Mouse (Mus musculus) limb, embryonic 14.5 days (tissue): ENCODE data around the gene Zfp771. TPM values are rescaled to one million over a fixed set of nuclear protein-coding genes. Genes with fewer than 3 reads are reported as not detected.

Experiments used
- ATAC-seq: fragments of 200-750 bp; cut with Nextera tagmentation; 2 replicates; pipeline ENCODE4 v1.8.0; 2017; ENCODE audit warnings: low read depth, moderate number of reproducible peaks, moderate TSS enrichment; ENCODE audit not compliant: low FRiP score
- DNase-seq: peaks from one replicate; pipeline ENCODE4 v3.0.0-alpha.2; 2015; ENCODE audit warnings: low spot score
- H3K27ac ChIP-seq: fragments of 300-500 bp; sonication (generic); replicated peaks from 2 replicates; pipeline ENCODE4 v1.5.1; 2014; ENCODE audit warnings: low read depth, mild to moderate bottlenecking, low read length, moderate library complexity, mixed read lengths
- H3K27me3 ChIP-seq: fragments of 300-500 bp; sonication (generic); 2 replicates; pipeline ENCODE4 v1.6.1; 2014; ENCODE audit warnings: low read length, mixed read lengths; ENCODE audit not compliant: control insufficient read depth, insufficient read depth
- H3K36me3 ChIP-seq: fragments of 300-500 bp; sonication (generic); 2 replicates; pipeline ENCODE4 v1.6.1; 2014; ENCODE audit warnings: mild to moderate bottlenecking, low read length, moderate library complexity, mixed read lengths; ENCODE audit not compliant: control insufficient read depth, insufficient read depth
- H3K4me1 ChIP-seq: fragments of 300-500 bp; sonication (generic); 2 replicates; pipeline ENCODE4 v1.6.1; 2014; ENCODE audit warnings: antibody characterized with exemption, low read length, mixed read lengths; ENCODE audit not compliant: control insufficient read depth, insufficient read depth
- H3K4me2 ChIP-seq: fragments of 300-500 bp; sonication (generic); replicated peaks from 2 replicates; pipeline ENCODE4 v1.6.1; 2014; ENCODE audit warnings: low read depth, mild to moderate bottlenecking, low read length, moderate library complexity; ENCODE audit not compliant: severe bottlenecking
- H3K4me3 ChIP-seq: fragments of 300-500 bp; sonication (generic); replicated peaks from 2 replicates; pipeline ENCODE4 v1.5.1; 2014; ENCODE audit warnings: low read length
- H3K9ac ChIP-seq: fragments of 300-500 bp; sonication (generic); 2 replicates; pipeline ENCODE4 v1.6.1; 2014; ENCODE audit warnings: mild to moderate bottlenecking, low read depth, low read length, moderate library complexity; ENCODE audit not compliant: severe bottlenecking
- H3K9me3 ChIP-seq: fragments of 300-500 bp; sonication (generic); 2 replicates; pipeline ENCODE4 v1.6.1; 2016; ENCODE audit warnings: low read length; ENCODE audit not compliant: control insufficient read depth
- POLR2A ChIP-seq: fragments of 200-500 bp; IDR thresholded peaks from 2 replicates; pipeline ENCODE4 v1.8.0; 2012; ENCODE audit warnings: inconsistent platforms, mild to moderate bottlenecking, moderate library complexity, borderline replicate concordance; ENCODE audit not compliant: insufficient read depth, insufficient read length; ENCODE audit errors: extremely low read depth
- WGBS: fragments of 180-500 bp; shearing (Covaris S2); extraction: QIAGEN DNeasy Blood & Tissue Kit; methylation state at CpG from one replicate; pipeline ENCODE4 v1.1.7; 2014; 5-methylcytosine and 5-hydroxymethylcytosine counted together
- polyA plus RNA-seq, 2 experiments: library from polyadenylated mRNA; depleted of rRNA in 1 of 2; stranded (reverse) in 1 of 2; unstranded in 1 of 2; fragments of >200 nt; fragmentation: Nextera tagmentation in 1 of 2; extraction: Ambion mirVana in 1 of 2; gene quantifications; 2 replicates each; pipeline versions ENCODE4 v1.2.1 to v1.2.3; 2012 to 2014

Zfp771 gene
- polyA plus RNA-seq, 2 experiments, result 66.2 to 115 TPM

- H3K27ac ChIP-seq, result no peak overlapping the region
- DNase-seq (no peak), ATAC-seq (no peak)
- no peak overlapping the region for H3K9ac ChIP-seq
- no peaks in the 10 kb centered on the region for H3K36me3 ChIP-seq
- no peaks in the 10 kb centered on the region; the same call in 1 of the 2 replicates for H3K4me1 ChIP-seq
- 82% methylated on average over 6 of the region's 6 CpGs for WGBS
- TF ChIP-seq POLR2A, result no peak
- no peaks in the 10 kb centered on the region for H3K27me3 ChIP-seq
- no peaks in the 10 kb centered on the region for H3K9me3 ChIP-seq
- H3K4me2 ChIP-seq, result no peak overlapping the region
- H3K4me3 ChIP-seq, result no peak overlapping the region
Measured at GRCm38 (mm10) chr7:127220440-127220839, 23.6 kb upstream of the Zfp771 start.

GRCm38 (mm10) chr7:127223106-127223505 lies 21.0 kb upstream of the Zfp771 start:
- H3K36me3 ChIP-seq, result no peaks in the 10 kb centered on the region
- H3K4me1 ChIP-seq, result no peaks in the 10 kb centered on the region
- 88% methylated on average over 3 of the region's 3 CpGs for WGBS
- TF ChIP-seq POLR2A, result no peak
- no peak overlapping the region for H3K9ac ChIP-seq
- no peaks in the 10 kb centered on the region for H3K9me3 ChIP-seq
- H3K27ac ChIP-seq, result no peak overlapping the region
- no peak overlapping the region for H3K4me2 ChIP-seq
- no peak for ATAC-seq
- H3K27me3 ChIP-seq, result no peaks in the 10 kb centered on the region
- no peak for DNase-seq
- H3K4me3 ChIP-seq, result no peak overlapping the region

GRCm38 (mm10) chr7:127223515-127224478 lies 20.3 kb upstream of the Zfp771 start:
- DNase-seq (no peak), ATAC-seq (no peak)
- Histone ChIP-seq H3K9ac (no peak overlapping the region), H3K4me3 (no peak overlapping the region), H3K27ac (no peak overlapping the region), H3K4me1 (no peaks in the 10 kb centered on the region), H3K36me3 (no peaks in the 10 kb centered on the region), H3K27me3 (no peaks in the 10 kb centered on the region), H3K4me2 (no peak overlapping the region), H3K9me3 (no peaks in the 10 kb centered on the region)
- WGBS, result 83% methylated on average over 6 of the region's 6 CpGs
- TF ChIP-seq POLR2A, result no peak

- H3K9me3 ChIP-seq, result no peaks in the 10 kb centered on the region
- no peak for TF ChIP-seq POLR2A
- H3K27me3 ChIP-seq, result no peaks in the 10 kb centered on the region
- H3K4me3 ChIP-seq, result no peak overlapping the region
- ATAC-seq, result no peak
- no peak overlapping the region for H3K4me2 ChIP-seq
- no peak overlapping the region for H3K9ac ChIP-seq
- peaks cover 7% of the 10 kb centered on the region; the same call in 1 of the 2 replicates for H3K36me3 ChIP-seq
- no peak overlapping the region for H3K27ac ChIP-seq
- DNase-seq, result no peak
- no peaks in the 10 kb centered on the region for H3K4me1 ChIP-seq
- 92% methylated on average over 6 of the region's 6 CpGs for WGBS
Measured at GRCm38 (mm10) chr7:127224616-127225015, 19.5 kb upstream of the Zfp771 start.

GRCm38 (mm10) chr7:127225147-127225995 lies 18.7 kb upstream of the Zfp771 start:
- Histone ChIP-seq H3K9me3 (no peaks in the 10 kb centered on the region), H3K9ac (no peak overlapping the region), H3K4me1 (no peaks in the 10 kb centered on the region), H3K27ac (no peak overlapping the region), H3K4me2 (no peak overlapping the region), H3K4me3 (no peak overlapping the region), H3K27me3 (no peaks in the 10 kb centered on the region), H3K36me3 (peaks cover 14% of the 10 kb centered on the region; the same call in 1 of the 2 replicates)
- no peak for TF ChIP-seq POLR2A
- DNase-seq (no peak), ATAC-seq (no peak)
- WGBS, result 86% methylated on average over 11 of the region's 11 CpGs
